Mouse (Mus musculus): ENCODE data around the gene Cmss1.

DNA sequence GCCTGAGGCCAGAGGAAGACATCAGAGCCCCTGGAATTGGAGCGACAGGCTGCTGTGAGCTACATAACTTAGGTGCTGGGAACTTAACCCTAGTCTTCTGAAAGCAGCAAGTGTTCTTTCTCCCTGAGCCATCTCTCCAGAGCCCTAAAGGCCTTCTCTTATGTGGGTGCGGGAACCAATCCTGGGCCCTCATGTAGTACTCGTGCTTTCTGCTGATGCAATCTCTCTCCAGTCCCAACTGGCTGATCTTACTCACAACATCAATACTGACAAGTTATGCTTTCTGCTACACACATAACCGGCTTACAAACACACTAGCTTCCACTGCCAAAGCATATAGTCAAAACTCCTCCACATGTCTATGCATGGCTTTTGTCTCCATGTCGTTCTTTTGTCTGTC lies 120.4 kb downstream of the Cmss1 start:
- TF ChIP-seq CTCF (IDR thresholded peaks at IDR 0.05; ENCODE audit: low read depth) (no peak), EP300 (IDR thresholded peaks at IDR 0.05; ENCODE audit: low read depth) (no peak)

Measured in liver, postnatal 0 days (tissue).